Mouse (Mus musculus): ENCODE measurements around the gene Gnb1l. TPM values are rescaled to one million over a fixed set of nuclear protein-coding genes. Genes with fewer than 3 reads are reported as not detected.
A peak's percentile ranks its signal among the peaks of the same experiment; 100 is the strongest.

The Gnb1l gene
- polyA plus RNA-seq, 1 experiment from 2014 or later = 9.3 TPM

GRCm38 (mm10) chr16:18459335-18459954 lies 39.1 kb upstream of the Gnb1l start:
- no peaks in the 10 kb centered on the region for H3K9me3 ChIP-seq (ENCODE audit: control insufficient read depth, low read length)
- H3K4me2 ChIP-seq (ENCODE audit: low read length) = peak overlapping the region; percentile 39; the same call in 1 of the 2 replicates
- peaks cover 3% of the 10 kb centered on the region; the same call in 1 of the 2 replicates for H3K27me3 ChIP-seq (ENCODE audit: control insufficient read depth, insufficient read depth, low read length)
- peaks cover 12% of the 10 kb centered on the region for H3K36me3 ChIP-seq (ENCODE audit: control insufficient read depth, insufficient read depth, low read length)
- 21% methylated on average over 12 of the region's 12 CpGs for WGBS
- no peak overlapping the region for H3K4me3 ChIP-seq (ENCODE audit: control insufficient read depth in 1 of 2, insufficient read depth in 1 of 2, low read depth in 1 of 2, low read length in 2 of 2)
- H3K9ac ChIP-seq (ENCODE audit: low read length) = no peak overlapping the region
- H3K27ac ChIP-seq (replicated peaks in 1 of 2; ENCODE audit: control insufficient read depth in 1 of 2, insufficient read depth in 1 of 2, low read depth in 2 of 2, low read length in 2 of 2) = 0 out of 4 replicates have a peak overlapping the region, but pooled peaks of 1 of the 2 experiments have one; percentile 11
- H3K4me1 ChIP-seq (ENCODE audit: control insufficient read depth in 2 of 2, insufficient read depth in 2 of 2, low read length in 2 of 2) = peaks cover 9 to 18% of the 10 kb centered on the region in 2 experiments; a peak in 3 of 4 replicates
- ATAC-seq (ENCODE audit: insufficient number of reproducible peaks, insufficient read depth, low FRiP score, low read depth) = no peak

- no peaks in the 10 kb centered on the region for H3K9me3 ChIP-seq (ENCODE audit: control insufficient read depth, low read length)
- no peak overlapping the region for H3K4me3 ChIP-seq (ENCODE audit: control insufficient read depth in 1 of 2, insufficient read depth in 1 of 2, low read depth in 1 of 2, low read length in 2 of 2)
- peaks cover 3% of the 10 kb centered on the region; the same call in 1 of the 2 replicates for H3K27me3 ChIP-seq (ENCODE audit: control insufficient read depth, insufficient read depth, low read length)
- peak overlapping the region; percentile 39; the same call in 1 of the 2 replicates for H3K4me2 ChIP-seq (ENCODE audit: low read length)
- WGBS = 9% methylated on average over 11 of the region's 11 CpGs
- H3K36me3 ChIP-seq (ENCODE audit: control insufficient read depth, insufficient read depth, low read length) = peaks cover 12% of the 10 kb centered on the region
- peaks cover 9 to 18% of the 10 kb centered on the region in 2 experiments; a peak in 3 of 4 replicates for H3K4me1 ChIP-seq (ENCODE audit: control insufficient read depth in 2 of 2, insufficient read depth in 2 of 2, low read length in 2 of 2)
- peak overlapping the region; percentile 32; the same call in 1 of the 2 replicates for H3K9ac ChIP-seq (ENCODE audit: low read length)
- 0 out of 4 replicates have a peak overlapping the region, but pooled peaks of 1 of the 2 experiments have one; percentile 11 for H3K27ac ChIP-seq (replicated peaks in 1 of 2; ENCODE audit: control insufficient read depth in 1 of 2, insufficient read depth in 1 of 2, low read depth in 2 of 2, low read length in 2 of 2)
- ATAC-seq (ENCODE audit: insufficient number of reproducible peaks, insufficient read depth, low FRiP score, low read depth) = peak; percentile 57; the same call in 1 of the 2 replicates
These were observed 38.5 kb upstream of the Gnb1l start for GRCm38 (mm10) chr16:18459955-18460370.

GRCm38 (mm10) chr16:18460826-18461225 lies 37.7 kb upstream of the Gnb1l start:
- H3K36me3 ChIP-seq (ENCODE audit: control insufficient read depth, insufficient read depth, low read length) = peaks cover 11% of the 10 kb centered on the region
- 90% methylated on average over 3 of the region's 3 CpGs for WGBS
- no peak overlapping the region for H3K9ac ChIP-seq (ENCODE audit: low read length)
- H3K27me3 ChIP-seq (ENCODE audit: control insufficient read depth, insufficient read depth, low read length) = peaks cover 3% of the 10 kb centered on the region; the same call in 1 of the 2 replicates
- peaks cover 9 to 18% of the 10 kb centered on the region in 2 experiments; a peak in 3 of 4 replicates for H3K4me1 ChIP-seq (ENCODE audit: control insufficient read depth in 2 of 2, insufficient read depth in 2 of 2, low read length in 2 of 2)
- no peak overlapping the region for H3K4me3 ChIP-seq (ENCODE audit: control insufficient read depth in 1 of 2, insufficient read depth in 1 of 2, low read depth in 1 of 2, low read length in 2 of 2)
- no peaks in the 10 kb centered on the region for H3K9me3 ChIP-seq (ENCODE audit: control insufficient read depth, low read length)
- ATAC-seq (ENCODE audit: insufficient number of reproducible peaks, insufficient read depth, low FRiP score, low read depth) = no peak
- no peak overlapping the region for H3K27ac ChIP-seq (replicated peaks in 1 of 2; ENCODE audit: control insufficient read depth in 1 of 2, insufficient read depth in 1 of 2, low read depth in 2 of 2, low read length in 2 of 2)
- H3K4me2 ChIP-seq (ENCODE audit: low read length) = no peak overlapping the region

- Histone ChIP-seq H3K27ac (replicated peaks in 1 of 2; ENCODE audit: control insufficient read depth in 1 of 2, insufficient read depth in 1 of 2, low read depth in 2 of 2, low read length in 2 of 2) (no peak overlapping the region), H3K4me1 (ENCODE audit: control insufficient read depth in 2 of 2, insufficient read depth in 2 of 2, low read length in 2 of 2) (peaks cover 9 to 18% of the 10 kb centered on the region in 2 experiments; a peak in 3 of 4 replicates), H3K27me3 (ENCODE audit: control insufficient read depth, insufficient read depth, low read length) (peaks cover 3% of the 10 kb centered on the region; the same call in 1 of the 2 replicates), H3K4me3 (ENCODE audit: control insufficient read depth in 1 of 2, insufficient read depth in 1 of 2, low read depth in 1 of 2, low read length in 2 of 2) (no peak overlapping the region), H3K36me3 (ENCODE audit: control insufficient read depth, insufficient read depth, low read length) (peaks cover 2% of the 10 kb centered on the region), H3K9me3 (ENCODE audit: control insufficient read depth, low read length) (no peaks in the 10 kb centered on the region), H3K9ac (ENCODE audit: low read length) (no peak overlapping the region), H3K4me2 (ENCODE audit: low read length) (no peak overlapping the region)
- no peak for ATAC-seq (ENCODE audit: insufficient number of reproducible peaks, insufficient read depth, low FRiP score, low read depth)
- 86% methylated on average over 9 of the region's 9 CpGs for WGBS
These were observed 36.5 kb upstream of the Gnb1l start for GRCm38 (mm10) chr16:18462031-18462430.

- WGBS = 62% methylated on average over 8 of the region's 8 CpGs
- no peak overlapping the region for H3K9ac ChIP-seq (ENCODE audit: low read length)
These were observed 35.9 kb upstream of the Gnb1l start for GRCm38 (mm10) chr16:18462598-18462997.

GRCm38 (mm10) chr16:18464271-18464670 lies 34.2 kb upstream of the Gnb1l start:
- Histone ChIP-seq H3K9ac (ENCODE audit: low read length) (no peak overlapping the region), H3K4me1 (ENCODE audit: control insufficient read depth in 2 of 2, insufficient read depth in 2 of 2, low read length in 2 of 2) (peaks cover 7 to 14% of the 10 kb centered on the region in 2 experiments; a peak in 3 of 4 replicates), H3K27me3 (ENCODE audit: control insufficient read depth, insufficient read depth, low read length) (no peaks in the 10 kb centered on the region), H3K4me3 (ENCODE audit: control insufficient read depth in 1 of 2, insufficient read depth in 1 of 2, low read depth in 1 of 2, low read length in 2 of 2) (no peak overlapping the region), H3K36me3 (ENCODE audit: control insufficient read depth, insufficient read depth, low read length) (peaks cover 7% of the 10 kb centered on the region), H3K4me2 (ENCODE audit: low read length) (no peak overlapping the region), H3K9me3 (ENCODE audit: control insufficient read depth, low read length) (no peaks in the 10 kb centered on the region), H3K27ac (replicated peaks in 1 of 2; ENCODE audit: control insufficient read depth in 1 of 2, insufficient read depth in 1 of 2, low read depth in 2 of 2, low read length in 2 of 2) (no peak overlapping the region)
- 57% methylated on average over 3 of the region's 3 CpGs for WGBS
- ATAC-seq (ENCODE audit: insufficient number of reproducible peaks, insufficient read depth, low FRiP score, low read depth) = 0 out of 2 replicates have a peak, but pooled peaks have one; percentile 41

More at GRCm38 (mm10) chr16:18462598-18462997, 35.9 kb upstream of the Gnb1l start:
- ATAC-seq (ENCODE audit: insufficient number of reproducible peaks, insufficient read depth, low FRiP score, low read depth) = no peak
- Histone ChIP-seq H3K4me2 (ENCODE audit: low read length) (no peak overlapping the region), H3K9me3 (ENCODE audit: control insufficient read depth, low read length) (no peaks in the 10 kb centered on the region), H3K27ac (replicated peaks in 1 of 2; ENCODE audit: control insufficient read depth in 1 of 2, insufficient read depth in 1 of 2, low read depth in 2 of 2, low read length in 2 of 2) (no peak overlapping the region), H3K4me1 (ENCODE audit: control insufficient read depth in 2 of 2, insufficient read depth in 2 of 2, low read length in 2 of 2) (peaks cover 9 to 18% of the 10 kb centered on the region in 2 experiments; a peak in 3 of 4 replicates), H3K4me3 (ENCODE audit: control insufficient read depth in 1 of 2, insufficient read depth in 1 of 2, low read depth in 1 of 2, low read length in 2 of 2) (no peak overlapping the region), H3K36me3 (ENCODE audit: control insufficient read depth, insufficient read depth, low read length) (no peaks in the 10 kb centered on the region; the same call in 1 of the 2 replicates), H3K27me3 (ENCODE audit: control insufficient read depth, insufficient read depth, low read length) (peaks cover 3% of the 10 kb centered on the region; the same call in 1 of the 2 replicates)

GRCm38 (mm10) chr16:18470829-18471228 lies 27.7 kb upstream of the Gnb1l start:
- Histone ChIP-seq H3K36me3 (ENCODE audit: control insufficient read depth, insufficient read depth, low read length) (peaks cover 34% of the 10 kb centered on the region), H3K27ac (replicated peaks in 1 of 2; ENCODE audit: control insufficient read depth in 1 of 2, insufficient read depth in 1 of 2, low read depth in 2 of 2, low read length in 2 of 2) (no peak overlapping the region), H3K4me1 (ENCODE audit: control insufficient read depth in 2 of 2, insufficient read depth in 2 of 2, low read length in 2 of 2) (peaks cover 5 to 7% of the 10 kb centered on the region in 2 experiments; a peak in 2 of 4 replicates), H3K9ac (ENCODE audit: low read length) (no peak overlapping the region), H3K9me3 (ENCODE audit: control insufficient read depth, low read length) (no peaks in the 10 kb centered on the region), H3K27me3 (ENCODE audit: control insufficient read depth, insufficient read depth, low read length) (no peaks in the 10 kb centered on the region), H3K4me2 (ENCODE audit: low read length) (no peak overlapping the region), H3K4me3 (ENCODE audit: control insufficient read depth in 1 of 2, insufficient read depth in 1 of 2, low read depth in 1 of 2, low read length in 2 of 2) (no peak overlapping the region)
- no peak for ATAC-seq (ENCODE audit: insufficient number of reproducible peaks, insufficient read depth, low FRiP score, low read depth)
- whole genome bisulfite sequencing = 23% methylated on average over 1 of the region's 1 CpGs
